Mouse (Mus musculus) telencephalon, adult 2 months (tissue): Measurements from ENCODE around the gene Sh2d3c.

ENCODE experiments used
- DNase-seq: peaks from one replicate; pipeline ENCODE4 v3.0.0-alpha.2; 2011; ENCODE audit warnings: low read depth, low spot score

Sh2d3c gene

DNA sequence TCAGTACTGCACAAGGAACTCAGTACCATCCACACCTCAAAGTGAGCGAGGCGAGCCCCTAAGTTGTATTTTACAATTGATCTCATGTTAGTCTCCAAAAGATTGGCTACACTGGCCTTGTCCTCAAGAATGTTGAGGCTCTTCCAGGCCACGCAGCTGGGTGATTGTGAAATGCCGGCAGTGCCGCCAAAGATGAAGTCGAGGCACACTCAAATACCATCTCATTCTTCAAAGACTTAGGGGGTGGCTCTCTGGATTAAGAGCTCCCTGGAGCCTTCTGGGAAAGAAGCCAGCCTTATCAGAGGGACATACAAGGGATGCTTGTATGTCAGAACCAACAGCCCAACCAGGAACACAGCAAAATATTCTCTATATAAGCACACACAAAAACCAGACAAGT, 70.4 kb downstream of the Sh2d3c start:
- no peak for DNase-seq

DNA sequence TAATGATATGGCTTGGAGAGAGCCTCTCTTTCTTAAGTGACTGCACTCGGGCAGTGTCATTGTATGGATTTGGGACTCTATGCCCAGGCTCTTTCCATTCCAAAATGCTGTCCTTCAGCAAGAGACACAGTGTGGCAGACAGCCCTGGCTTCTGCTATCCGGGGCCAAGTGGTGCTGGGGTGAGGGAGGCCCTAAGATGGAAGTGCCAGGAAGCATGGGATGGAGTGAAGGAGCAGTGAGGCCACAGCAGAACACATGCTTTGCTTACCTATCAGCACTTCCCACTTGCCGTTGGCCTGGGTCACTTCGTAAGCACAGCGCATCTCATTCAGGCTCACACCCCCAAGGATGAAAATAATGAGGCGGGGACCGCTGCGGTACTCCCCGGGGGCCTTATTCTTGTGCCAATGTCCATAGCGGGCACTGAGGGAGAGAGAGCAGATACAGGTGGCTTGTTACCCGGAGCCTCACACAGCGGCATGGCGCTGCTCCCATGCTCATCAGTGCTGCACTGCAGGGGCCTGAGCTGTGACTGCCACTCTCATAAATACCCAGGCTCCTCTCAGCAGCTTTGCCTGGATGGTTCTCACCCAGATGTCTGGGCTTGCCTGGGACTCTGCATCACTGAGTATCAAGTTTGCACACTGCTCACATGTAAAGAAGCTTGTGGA, 75.0 kb downstream of the Sh2d3c start:
- DNase-seq: no peak

DNA sequence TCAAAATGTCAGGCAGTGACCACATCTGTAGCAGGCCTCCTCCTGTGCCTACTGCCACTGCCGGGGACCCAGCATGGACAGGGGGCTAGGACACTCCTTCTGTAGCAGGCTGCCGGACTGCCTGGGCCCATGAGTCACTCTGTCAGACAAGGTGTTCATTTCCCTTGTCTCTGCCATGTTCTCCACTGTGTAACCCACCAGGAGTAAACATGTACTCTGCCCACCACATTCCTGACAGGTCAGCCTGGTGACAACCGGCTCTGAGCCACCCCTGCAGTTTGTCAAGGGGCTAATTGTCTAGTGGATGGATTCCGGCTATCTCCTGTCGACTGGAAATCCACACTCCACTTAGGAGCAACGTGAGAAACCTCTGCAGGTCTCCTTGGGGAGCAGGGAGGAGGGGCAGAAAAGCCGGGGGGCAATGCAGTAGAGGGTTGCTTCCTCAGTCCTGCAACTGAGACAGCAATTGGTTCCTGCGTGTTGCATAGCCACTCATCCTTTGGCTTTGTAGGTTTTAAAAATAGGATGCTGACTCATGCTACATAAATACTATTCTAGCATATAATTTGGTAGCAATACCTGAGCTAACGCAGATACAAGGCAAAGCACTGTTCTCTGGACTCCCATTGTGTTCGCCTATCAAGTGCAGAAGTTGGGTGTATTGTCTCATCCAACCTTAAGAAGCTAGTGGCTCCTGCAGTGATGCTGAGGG, 77.6 kb downstream of the Sh2d3c start:
- DNase-seq: peak; percentile 61
